Mouse (Mus musculus) MEL (cell line): ENCODE data around the gene Tnfaip8l2. TPM values are rescaled to one million over a fixed set of nuclear protein-coding genes. Genes with fewer than 3 reads are reported as not detected.

Experiments used
- DNase-seq: peaks from one replicate; pipeline ENCODE4 v3.0.0; 2011; ENCODE audit warnings: low read depth, low spot score
- H3K27ac ChIP-seq: 2 replicates; pipeline ENCODE4 v1.5.1; 2012; ENCODE audit warnings: low read depth, mild to moderate bottlenecking, control low read depth, low read length, moderate library complexity; ENCODE audit not compliant: control insufficient read depth
- H3K27me3 ChIP-seq, 2 experiments: fragments of 150-350 bp in 1 of 2; sonication (generic) in 1 of 2; 2 replicates each; pipeline ENCODE4 v1.6.1; 2012; ENCODE audit warnings: low read length in 2 of 2, mild to moderate bottlenecking in 2 of 2, improper control_type of control experiment in 1 of 2, moderate library complexity in 1 of 2; ENCODE audit not compliant: insufficient read depth in 2 of 2, control insufficient read depth in 1 of 2
- H3K36me3 ChIP-seq, 2 experiments: 2 replicates each; pipeline ENCODE4 v1.6.1; 2012 to 2014; ENCODE audit warnings: low read length in 2 of 2, improper control_type of control experiment in 1 of 2, inconsistent platforms in 1 of 2, mild to moderate bottlenecking in 1 of 2; ENCODE audit not compliant: insufficient read depth in 2 of 2, control insufficient read depth in 1 of 2
- H3K4me1 ChIP-seq, 2 experiments: fragments of 150-350 bp in 1 of 2; sonication (generic) in 1 of 2; 2 replicates each; pipeline ENCODE4 v1.6.1; 2012; ENCODE audit warnings: low read length in 2 of 2, improper control_type of control experiment in 1 of 2, mild to moderate bottlenecking in 1 of 2; ENCODE audit not compliant: insufficient read depth in 2 of 2, control insufficient read depth in 1 of 2
- H3K4me3 ChIP-seq, 2 experiments: fragments of 150-350 bp in 1 of 2; sonication (generic) in 1 of 2; 2 replicates each; pipeline ENCODE4 v1.5.1; 2012; ENCODE audit warnings: low read depth in 2 of 2, low read length in 2 of 2, mild to moderate bottlenecking in 2 of 2, moderate library complexity in 2 of 2, control low read depth in 1 of 2, improper control_type of control experiment in 1 of 2; ENCODE audit not compliant: control insufficient read depth in 1 of 2, insufficient read depth in 1 of 2
- H3K79me2 ChIP-seq: 2 replicates; pipeline ENCODE4 v1.6.1; 2012; ENCODE audit warnings: mild to moderate bottlenecking, low read length, moderate library complexity; ENCODE audit not compliant: control insufficient read depth, poor library complexity, insufficient read depth
- H3K9ac ChIP-seq: 2 replicates; pipeline ENCODE4 v1.6.1; 2012; ENCODE audit warnings: low read depth, mild to moderate bottlenecking, control low read depth, low read length, moderate library complexity; ENCODE audit not compliant: control insufficient read depth, poor library complexity, severe bottlenecking
- H3K9me3 ChIP-seq: fragments of 150-350 bp; sonication (generic); replicated peaks from 2 replicates; pipeline ENCODE4 v1.6.1; 2012; ENCODE audit warnings: mild to moderate bottlenecking, low read length, improper control_type of control experiment, moderate library complexity; ENCODE audit not compliant: insufficient read depth
- BHLHE40 ChIP-seq: IDR thresholded peaks from 2 replicates; pipeline ENCODE4 v1.6.1; 2012; ENCODE audit warnings: low read depth, mild to moderate bottlenecking, inconsistent platforms, low read length, improper control_type of control experiment, borderline replicate concordance
- E2F4 ChIP-seq: IDR thresholded peaks from 2 replicates; pipeline ENCODE4 v1.6.1; 2011; ENCODE audit warnings: low read depth, low read length, improper control_type of control experiment, borderline replicate concordance
- ELF1 ChIP-seq: IDR thresholded peaks from 2 replicates; pipeline ENCODE4 v1.6.1; 2014; ENCODE audit warnings: low read depth, mild to moderate bottlenecking, inconsistent platforms, low read length, improper control_type of control experiment, moderate library complexity
- EP300 ChIP-seq, 2 experiments: IDR thresholded peaks; 2 replicates each; pipeline ENCODE4 v1.6.1; 2011; ENCODE audit warnings: improper control_type of control experiment in 2 of 2, low read length in 2 of 2, low read depth in 1 of 2, mild to moderate bottlenecking in 1 of 2
- GATA1 ChIP-seq: IDR thresholded peaks from 2 replicates; pipeline ENCODE4 v1.6.1; 2011; ENCODE audit warnings: low read depth, low read length, improper control_type of control experiment
- HCFC1 ChIP-seq: IDR thresholded peaks from 2 replicates; pipeline ENCODE4 v1.6.1; 2012; ENCODE audit warnings: low read depth, mild to moderate bottlenecking, inconsistent platforms, low read length, improper control_type of control experiment, moderate library complexity
- JUND ChIP-seq: IDR thresholded peaks from 2 replicates; pipeline ENCODE4 v1.6.1; 2011; ENCODE audit warnings: low read depth, mild to moderate bottlenecking, improper control_type of control experiment, low read length
- MAX ChIP-seq: IDR thresholded peaks from 2 replicates; pipeline ENCODE4 v1.6.1; 2011; ENCODE audit warnings: low read length, improper control_type of control experiment
- MXI1 ChIP-seq: IDR thresholded peaks from 2 replicates; pipeline ENCODE4 v1.6.1; 2011; ENCODE audit warnings: mild to moderate bottlenecking, low read depth, low read length, improper control_type of control experiment
- MYB ChIP-seq: IDR thresholded peaks from 2 replicates; pipeline ENCODE4 v1.6.1; 2011; ENCODE audit warnings: mild to moderate bottlenecking, low read depth, low read length, improper control_type of control experiment
- POLR2A ChIP-seq, 2 experiments: IDR thresholded peaks; 2 replicates each; pipeline ENCODE4 v1.6.1; 2011 to 2012; ENCODE audit warnings: low read length in 2 of 2, mild to moderate bottlenecking in 2 of 2, control low read depth in 1 of 2, improper control_type of control experiment in 1 of 2, low read depth in 1 of 2, moderate library complexity in 1 of 2; ENCODE audit not compliant: control insufficient read depth in 1 of 2, insufficient read depth in 1 of 2, poor library complexity in 1 of 2
- POLR2AphosphoS5 ChIP-seq: IDR thresholded peaks from 2 replicates; pipeline ENCODE4 v1.6.1; 2012; ENCODE audit warnings: low read depth, borderline replicate concordance, mild to moderate bottlenecking, inconsistent platforms, low read length, moderate library complexity, mixed read lengths
- RAD21 ChIP-seq: IDR thresholded peaks from 2 replicates; pipeline ENCODE4 v1.6.1; 2011; ENCODE audit warnings: mild to moderate bottlenecking, low read depth, low read length, improper control_type of control experiment
- SIN3A ChIP-seq: IDR thresholded peaks from 2 replicates; pipeline ENCODE4 v1.6.1; 2012; ENCODE audit warnings: low read length, improper control_type of control experiment, inconsistent platforms
- TAL1 ChIP-seq: IDR thresholded peaks from 2 replicates; pipeline ENCODE4 v1.6.1; 2012; ENCODE audit warnings: mild to moderate bottlenecking, inconsistent platforms, low read length, moderate library complexity, mixed read lengths
- TCF12 ChIP-seq: IDR thresholded peaks from 2 replicates; pipeline ENCODE4 v1.6.1; 2014; ENCODE audit warnings: low read depth, mild to moderate bottlenecking, inconsistent platforms, low read length, improper control_type of control experiment, moderate library complexity
- UBTF ChIP-seq: IDR thresholded peaks from 2 replicates; pipeline ENCODE4 v1.6.1; 2012; ENCODE audit warnings: low read depth, mild to moderate bottlenecking, inconsistent platforms, low read length, improper control_type of control experiment, moderate library complexity, borderline replicate concordance; ENCODE audit not compliant: insufficient read depth
- USF1 ChIP-seq: IDR thresholded peaks from 2 replicates; pipeline ENCODE4 v1.6.1; 2014; ENCODE audit warnings: low read depth, mild to moderate bottlenecking, inconsistent platforms, low read length, improper control_type of control experiment, moderate library complexity
- USF2 ChIP-seq, 2 experiments: IDR thresholded peaks; 2 replicates each; pipeline ENCODE4 v1.6.1; 2011 to 2012; ENCODE audit warnings: improper control_type of control experiment in 2 of 2, low read length in 2 of 2, borderline replicate concordance in 1 of 2, inconsistent platforms in 1 of 2, low read depth in 1 of 2, mild to moderate bottlenecking in 1 of 2; ENCODE audit not compliant: insufficient read depth in 1 of 2
- ZNF384 ChIP-seq: IDR thresholded peaks from 2 replicates; pipeline ENCODE4 v1.6.1; 2012; ENCODE audit warnings: low read depth, mild to moderate bottlenecking, inconsistent platforms, low read length, improper control_type of control experiment
- polyA plus RNA-seq, 2 experiments: library from polyadenylated mRNA; stranded (reverse) in 1 of 2; unstranded in 1 of 2; fragments of >175 nt in 1 of 2; fragments of >200 nt in 1 of 2; gene quantifications; 2 replicates each; pipeline versions ENCODE4 v1.2.1 to v1.2.4; 2012; ENCODE audit warnings: low replicate concordance in 2 of 2, low read depth in 1 of 2; ENCODE audit not compliant: insufficient read length in 2 of 2, insufficient read depth in 1 of 2, missing spikeins in 1 of 2
- total RNA-seq: library from RNA; depleted of rRNA; stranded (reverse); fragments of 300-350 nt; gene quantifications from 2 replicates; pipeline ENCODE4 v1.2.3, GENCODE M21; 2012

Gene Tnfaip8l2
- total and polyA plus RNA-seq, 3 experiments = 3.1 to 5.8 TPM; not detected in 1

DNA sequence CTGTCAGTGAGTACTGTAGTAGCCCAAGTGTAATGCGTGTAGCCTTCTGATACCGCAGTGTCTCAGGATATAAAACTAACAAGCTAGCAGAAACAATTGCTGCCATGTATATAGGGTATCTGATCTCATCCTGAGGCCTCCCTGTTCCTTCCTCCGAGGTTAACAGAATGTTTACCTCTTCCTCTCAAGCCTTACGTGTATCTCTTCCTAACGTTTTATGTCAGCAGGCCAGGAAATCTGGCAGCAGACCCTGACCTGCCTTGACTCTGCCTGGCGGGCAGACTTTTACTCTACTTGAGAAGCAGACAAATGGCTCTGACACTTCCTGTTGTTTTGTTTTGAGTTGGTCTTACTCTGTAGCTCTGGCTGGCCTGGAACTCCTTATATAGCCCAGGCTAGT is 20.6 kb downstream of the Tnfaip8l2 start:
- no peak for DNase-seq
- H3K4me1 ChIP-seq = no peaks in the 10 kb centered on the region
- no peaks in the 10 kb centered on the region for H3K79me2 ChIP-seq
- peaks cover 0 to 27% of the 10 kb centered on the region in 2 experiments; a peak in 2 of 4 replicates for H3K36me3 ChIP-seq
- no peak overlapping the region for H3K27ac ChIP-seq
- no peak overlapping the region for H3K4me3 ChIP-seq
- H3K9me3 ChIP-seq = no peaks in the 10 kb centered on the region
- H3K9ac ChIP-seq = no peak overlapping the region
- H3K27me3 ChIP-seq = no peaks in the 10 kb centered on the region
- TF ChIP-seq HCFC1 = no peak
- TF ChIP-seq MXI1 = no peak
- TF ChIP-seq SIN3A = no peak
- TF ChIP-seq USF1 = no peak
- TF ChIP-seq USF2 (IDR thresholded peaks at IDR 0.05; ENCODE audit: borderline replicate concordance in 1 of 2, insufficient read depth in 1 of 2, low read depth in 1 of 2, low read length in 2 of 2) = no peak
- TF ChIP-seq MAX = no peak
- no peak for TF ChIP-seq POLR2A (IDR thresholded peaks at IDR 0.05; ENCODE audit: control insufficient read depth in 1 of 2, insufficient read depth in 1 of 2, low read depth in 1 of 2, low read length in 2 of 2, poor library complexity in 1 of 2)
- TF ChIP-seq, all 39 proteins: peak for 0

DNA sequence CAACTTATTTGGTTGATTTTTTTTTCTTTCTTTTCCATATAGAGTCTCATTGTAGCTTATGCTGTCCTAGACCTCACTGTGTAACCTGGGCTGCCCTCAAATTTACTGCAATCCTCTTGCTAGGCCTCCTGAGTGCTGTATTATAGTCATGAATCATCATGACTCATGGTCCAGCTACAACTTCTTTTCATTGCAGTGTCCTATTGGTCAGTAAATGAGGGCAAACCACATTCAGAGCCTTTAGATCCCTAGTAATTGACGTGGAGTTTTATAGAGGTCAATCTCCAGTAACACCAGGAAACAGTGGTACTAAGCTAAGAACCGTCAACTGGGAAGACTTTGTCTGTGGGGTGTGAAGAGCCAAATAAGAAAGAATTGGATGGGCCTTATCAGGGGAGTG is 24.4 kb downstream of the Tnfaip8l2 start:
- Histone ChIP-seq H3K36me3 (peaks cover 0 to 36% of the 10 kb centered on the region in 2 experiments; a peak in 3 of 4 replicates), H3K4me3 (no peak overlapping the region)

GRCm38 (mm10) chr3:95112760-95113159 is 29.4 kb downstream of the Tnfaip8l2 start:
- Histone ChIP-seq H3K9me3 (no peaks in the 10 kb centered on the region), H3K27ac (no peak overlapping the region), H3K36me3 (peaks cover 12 to 13% of the 10 kb centered on the region in 2 experiments), H3K27me3 (no peaks in the 10 kb centered on the region), H3K9ac (no peak overlapping the region), H3K4me1 (peaks cover 6 to 15% of the 10 kb centered on the region in 2 experiments), H3K79me2 (peaks cover 16% of the 10 kb centered on the region), H3K4me3 (no peak overlapping the region)
- no peak for DNase-seq
- TF ChIP-seq EP300 (IDR thresholded peaks at IDR 0.05; ENCODE audit: low read depth in 1 of 2, low read length in 2 of 2) (no peak), POLR2A (IDR thresholded peaks at IDR 0.05; ENCODE audit: control insufficient read depth in 1 of 2, insufficient read depth in 1 of 2, low read depth in 1 of 2, low read length in 2 of 2, poor library complexity in 1 of 2) (no peak), ELF1 (no peak), E2F4 (no peak), RAD21 (no peak), TCF12 (no peak), ZNF384 (no peak), UBTF (no peak), GATA1 (no peak)

More for the DNA sequence above, 24.4 kb downstream of the Tnfaip8l2 start:
- peaks cover 4% of the 10 kb centered on the region for H3K79me2 ChIP-seq
- no peak for DNase-seq
- H3K9me3 ChIP-seq = no peaks in the 10 kb centered on the region
- H3K9ac ChIP-seq = no peak overlapping the region
- TF ChIP-seq MYB = no peak
- no peak for TF ChIP-seq BHLHE40
- no peak for TF ChIP-seq TAL1
- TF ChIP-seq POLR2AphosphoS5 = no peak
- TF ChIP-seq HCFC1 = no peak
- no peak for TF ChIP-seq MXI1
- no peak for TF ChIP-seq JUND
- TF ChIP-seq UBTF = no peak
- TF ChIP-seq RAD21 = no peak
- no peaks in the 10 kb centered on the region for H3K27me3 ChIP-seq
- H3K27ac ChIP-seq = no peak overlapping the region
- H3K4me1 ChIP-seq = no peaks in the 10 kb centered on the region
